Mouse (Mus musculus): Measurements from ENCODE around the gene Sbpl. TPM values are rescaled to one million over a fixed set of nuclear protein-coding genes. Genes with fewer than 3 reads are reported as not detected.

Sbpl gene
- polyA plus RNA-seq (2015; fragmentation: Nextera tagmentation; extraction: Ambion mirVana): not detected in 2 replicates

DNA sequence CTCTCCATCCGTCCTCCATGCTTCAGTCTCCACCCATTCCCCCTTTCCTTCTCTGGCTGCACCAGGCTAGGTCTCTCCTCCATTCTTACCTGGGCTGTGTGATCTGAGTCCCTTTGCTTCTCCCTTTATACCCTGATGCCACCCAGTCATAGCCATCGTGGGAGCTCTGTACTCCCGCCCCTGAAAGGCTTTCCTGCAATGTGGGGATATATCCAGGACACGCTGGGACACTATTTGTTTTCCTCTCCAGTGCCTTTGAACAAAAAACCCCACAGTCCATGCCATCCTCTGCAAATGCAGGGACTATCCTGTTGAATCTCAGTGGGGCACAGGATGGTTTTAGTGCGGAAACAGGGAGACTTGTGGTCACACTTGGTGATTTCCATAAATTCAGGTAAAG lies at the start of gene Sbpl:
Gene Sbpl, minus strand, starts transcription at position 101 of the 400 bp plus-strand sequence.
- H3K36me3 ChIP-seq (ENCODE audit: poor library complexity, severe bottlenecking): no peaks in the 10 kb centered on the region
- no peak within 1 kb of the TSS for H3K9ac ChIP-seq
- H3K4me1 ChIP-seq: no peaks in the 10 kb centered on the region
- no peak within 1 kb of the TSS for H3K27ac ChIP-seq
- H3K27me3 ChIP-seq: no peaks in the 10 kb centered on the region
- no peak for ATAC-seq
- no peak within 1 kb of the TSS for H3K4me2 ChIP-seq
- no peaks in the 10 kb centered on the region for H3K9me3 ChIP-seq (replicated peaks)
- WGBS: 74% methylated on average over 5 of the region's 5 CpGs
- no peak within 1 kb of the TSS for H3K4me3 ChIP-seq

DNA sequence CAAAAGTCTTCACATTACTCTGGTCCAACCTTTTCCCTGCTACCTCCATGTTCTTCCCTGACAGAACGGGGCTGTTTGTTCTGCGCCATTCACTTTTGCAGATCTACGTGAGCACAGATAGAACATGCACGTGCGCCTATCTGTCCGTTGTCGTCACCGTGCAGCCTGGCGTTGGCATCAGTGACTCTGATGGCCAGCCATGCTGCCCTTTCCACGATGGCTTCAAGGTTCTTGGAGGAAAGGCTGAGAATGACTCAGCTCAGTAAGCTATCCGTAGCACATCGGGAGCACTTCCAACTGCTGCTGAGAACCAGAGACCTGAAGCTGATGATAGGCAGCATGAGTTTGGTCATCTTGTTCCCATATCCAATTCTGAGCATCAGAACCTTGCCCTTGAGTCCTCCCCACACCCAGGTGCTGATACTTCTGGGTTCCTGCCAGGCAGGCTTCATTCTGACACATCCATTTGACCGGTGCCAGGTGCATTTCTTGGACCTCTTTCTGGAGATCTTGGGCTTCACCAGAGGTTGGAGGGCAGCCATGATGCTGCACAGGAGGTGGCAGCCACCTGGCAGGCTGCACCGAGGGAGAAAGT lies 49.1 kb upstream of the Sbpl start:
- no peak overlapping the region for H3K27ac ChIP-seq
- no peak for ATAC-seq
- H3K4me2 ChIP-seq: no peak overlapping the region
- no peaks in the 10 kb centered on the region for H3K27me3 ChIP-seq
- H3K9ac ChIP-seq: no peak overlapping the region
- no peaks in the 10 kb centered on the region for H3K4me1 ChIP-seq
- no peaks in the 10 kb centered on the region for H3K36me3 ChIP-seq (ENCODE audit: poor library complexity, severe bottlenecking)
- H3K9me3 ChIP-seq (replicated peaks): no peaks in the 10 kb centered on the region
- WGBS: 90% methylated on average over 14 of the region's 14 CpGs
- H3K4me3 ChIP-seq: no peak overlapping the region

DNA sequence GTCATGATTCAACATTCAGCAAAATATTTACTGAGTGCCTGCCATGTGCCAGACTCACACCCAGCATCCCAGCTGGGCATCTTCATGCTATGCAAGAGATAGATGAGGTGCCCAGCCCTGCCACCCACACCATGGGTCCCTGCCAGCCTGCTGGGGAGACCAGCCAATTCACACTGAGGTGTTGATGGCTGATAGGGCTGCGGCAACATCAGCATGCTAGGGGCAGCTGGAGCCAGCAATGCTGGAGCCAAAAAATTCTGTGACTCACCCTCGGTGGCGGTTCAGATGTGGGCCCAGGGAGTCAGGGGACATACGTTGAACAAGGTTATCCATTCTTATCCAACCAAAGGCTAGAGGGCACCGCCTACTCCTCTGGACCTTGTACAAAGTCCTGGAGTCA lies 45.3 kb upstream of the Sbpl start:
- Histone ChIP-seq H3K36me3 (ENCODE audit: poor library complexity, severe bottlenecking) (no peaks in the 10 kb centered on the region), H3K4me3 (no peak overlapping the region), H3K27ac (no peak overlapping the region), H3K4me1 (no peaks in the 10 kb centered on the region), H3K9me3 (replicated peaks) (no peaks in the 10 kb centered on the region), H3K4me2 (no peak overlapping the region), H3K27me3 (no peaks in the 10 kb centered on the region), H3K9ac (no peak overlapping the region)
- no peak for ATAC-seq
- 84% methylated on average over 5 of the region's 5 CpGs for WGBS

DNA sequence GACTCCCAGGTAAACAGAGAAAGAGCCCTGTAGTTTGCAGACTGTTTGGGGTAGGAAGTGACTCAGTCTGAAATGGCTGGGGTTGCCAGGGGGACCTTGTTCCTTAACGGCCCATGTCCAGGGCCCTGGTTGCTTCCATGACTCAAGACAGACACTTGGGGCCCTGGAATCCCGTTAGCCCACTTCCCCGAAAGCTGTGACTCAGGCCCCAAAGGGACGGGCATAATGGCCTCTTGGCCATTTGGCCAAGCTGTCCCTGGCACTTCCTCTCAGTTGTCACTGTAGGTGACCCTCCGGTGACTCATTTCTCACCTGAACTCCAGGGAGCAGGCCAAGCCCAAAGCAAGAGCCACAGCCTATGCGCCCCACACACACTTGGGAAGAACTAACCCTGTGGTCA lies 43.3 kb upstream of the Sbpl start:
- 88% methylated on average over 6 of the region's 6 CpGs for WGBS
- H3K27ac ChIP-seq: no peak overlapping the region
- no peak overlapping the region for H3K9ac ChIP-seq
- no peak overlapping the region for H3K4me2 ChIP-seq
- no peak overlapping the region for H3K4me3 ChIP-seq
- no peaks in the 10 kb centered on the region for H3K4me1 ChIP-seq
- no peak for ATAC-seq
- H3K27me3 ChIP-seq: 0 out of 2 replicates have a peak, but pooled peaks cover 3% of the 10 kb centered on the region
- H3K36me3 ChIP-seq (ENCODE audit: poor library complexity, severe bottlenecking): no peaks in the 10 kb centered on the region
- no peaks in the 10 kb centered on the region for H3K9me3 ChIP-seq (replicated peaks)

DNA sequence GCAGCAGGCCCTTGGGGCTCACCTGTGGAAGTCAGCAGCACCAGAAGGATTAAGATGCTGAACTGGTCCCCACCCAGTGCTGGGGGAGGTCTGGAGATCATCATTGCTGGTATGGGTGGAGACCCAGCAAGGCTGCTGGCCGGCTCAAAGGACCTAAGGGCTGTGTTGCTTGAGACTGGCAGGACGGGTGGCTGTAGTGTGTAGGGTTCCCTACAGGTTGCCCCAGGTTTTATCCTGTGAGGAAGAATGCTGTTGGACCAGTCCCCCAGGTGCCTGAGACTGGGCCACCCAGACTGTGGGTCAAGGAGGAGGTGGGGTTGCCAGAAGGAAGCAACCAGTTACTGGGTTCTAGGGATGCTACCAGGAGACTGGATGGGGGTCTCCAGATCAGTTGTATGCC lies 42.8 kb upstream of the Sbpl start, which contains the start of gene Prss22:
Gene Prss22, minus strand, starts transcription at position 200 of the 400 bp plus-strand sequence.
- no peak within 1 kb of the TSS for H3K9ac ChIP-seq
- no peak for ATAC-seq
- 0 out of 2 replicates have a peak, but pooled peaks cover 3% of the 10 kb centered on the region for H3K4me1 ChIP-seq
- no peak within 1 kb of the TSS for H3K27ac ChIP-seq
- WGBS: 78% methylated on average over 2 of the region's 2 CpGs
- H3K4me3 ChIP-seq: no peak within 1 kb of the TSS
- 0 out of 2 replicates have a peak, but pooled peaks cover 3% of the 10 kb centered on the region for H3K27me3 ChIP-seq
- no peaks in the 10 kb centered on the region for H3K9me3 ChIP-seq (replicated peaks)
- no peak within 1 kb of the TSS for H3K4me2 ChIP-seq
- no peaks in the 10 kb centered on the region for H3K36me3 ChIP-seq (ENCODE audit: poor library complexity, severe bottlenecking)

DNA sequence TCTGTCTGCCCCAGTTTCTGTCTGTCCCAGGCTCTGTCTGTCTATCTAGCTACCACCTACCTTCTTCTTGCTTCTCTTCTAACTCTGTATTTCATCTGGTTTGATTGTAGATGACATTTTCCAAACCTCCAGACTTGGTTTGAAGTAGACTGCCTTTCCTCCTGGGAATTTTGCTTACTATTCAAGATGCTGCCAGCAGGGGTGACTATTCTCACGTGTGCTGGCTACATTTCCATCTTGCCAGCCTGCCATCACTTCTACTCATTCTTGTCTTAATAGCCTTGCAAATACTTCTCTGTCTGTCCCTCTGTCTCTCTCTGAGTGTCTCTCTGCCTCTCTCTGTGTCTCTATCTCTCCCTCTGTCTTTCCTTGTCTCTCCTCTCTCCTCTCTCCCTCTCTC lies 40.3 kb upstream of the Sbpl start:
- H3K9me3 ChIP-seq (replicated peaks): no peaks in the 10 kb centered on the region
- H3K4me2 ChIP-seq: no peak overlapping the region
- no peak overlapping the region for H3K27ac ChIP-seq
- H3K27me3 ChIP-seq: 0 out of 2 replicates have a peak, but pooled peaks cover 3% of the 10 kb centered on the region
- H3K4me3 ChIP-seq: no peak overlapping the region
- WGBS: 43% methylated on average over 1 of the region's 1 CpGs
- H3K36me3 ChIP-seq (ENCODE audit: poor library complexity, severe bottlenecking): no peaks in the 10 kb centered on the region
- 0 out of 2 replicates have a peak, but pooled peaks cover 3% of the 10 kb centered on the region for H3K4me1 ChIP-seq
- H3K9ac ChIP-seq: no peak overlapping the region
- no peak for ATAC-seq

DNA sequence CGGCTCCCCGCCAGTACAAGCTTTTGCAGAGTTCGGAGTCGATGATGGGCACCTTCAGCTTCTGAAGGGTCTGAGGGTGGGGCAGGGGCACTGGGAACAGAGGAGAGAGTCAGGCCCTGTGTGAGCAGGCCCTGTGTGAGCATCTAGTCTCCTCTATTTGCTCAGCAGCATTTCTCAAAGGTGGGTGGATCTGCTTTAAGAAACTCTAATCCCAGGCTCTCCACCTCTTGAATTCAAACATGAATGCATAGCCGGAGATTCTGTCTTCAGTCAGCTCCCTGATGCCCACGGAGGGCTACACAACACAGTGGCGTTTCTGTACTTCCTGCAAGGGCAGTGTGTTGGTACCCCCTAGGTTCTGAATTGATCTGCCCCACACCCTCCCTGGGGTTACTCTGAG lies 39.6 kb upstream of the Sbpl start:
- WGBS: 71% methylated on average over 7 of the region's 7 CpGs
- H3K9me3 ChIP-seq (replicated peaks): no peaks in the 10 kb centered on the region
- H3K27me3 ChIP-seq: 0 out of 2 replicates have a peak, but pooled peaks cover 3% of the 10 kb centered on the region
- H3K9ac ChIP-seq: no peak overlapping the region
- H3K36me3 ChIP-seq (ENCODE audit: poor library complexity, severe bottlenecking): no peaks in the 10 kb centered on the region
- 0 out of 2 replicates have a peak, but pooled peaks cover 3% of the 10 kb centered on the region for H3K4me1 ChIP-seq
- H3K4me3 ChIP-seq: no peak overlapping the region
- H3K27ac ChIP-seq: no peak overlapping the region
- ATAC-seq: no peak
- no peak overlapping the region for H3K4me2 ChIP-seq

DNA sequence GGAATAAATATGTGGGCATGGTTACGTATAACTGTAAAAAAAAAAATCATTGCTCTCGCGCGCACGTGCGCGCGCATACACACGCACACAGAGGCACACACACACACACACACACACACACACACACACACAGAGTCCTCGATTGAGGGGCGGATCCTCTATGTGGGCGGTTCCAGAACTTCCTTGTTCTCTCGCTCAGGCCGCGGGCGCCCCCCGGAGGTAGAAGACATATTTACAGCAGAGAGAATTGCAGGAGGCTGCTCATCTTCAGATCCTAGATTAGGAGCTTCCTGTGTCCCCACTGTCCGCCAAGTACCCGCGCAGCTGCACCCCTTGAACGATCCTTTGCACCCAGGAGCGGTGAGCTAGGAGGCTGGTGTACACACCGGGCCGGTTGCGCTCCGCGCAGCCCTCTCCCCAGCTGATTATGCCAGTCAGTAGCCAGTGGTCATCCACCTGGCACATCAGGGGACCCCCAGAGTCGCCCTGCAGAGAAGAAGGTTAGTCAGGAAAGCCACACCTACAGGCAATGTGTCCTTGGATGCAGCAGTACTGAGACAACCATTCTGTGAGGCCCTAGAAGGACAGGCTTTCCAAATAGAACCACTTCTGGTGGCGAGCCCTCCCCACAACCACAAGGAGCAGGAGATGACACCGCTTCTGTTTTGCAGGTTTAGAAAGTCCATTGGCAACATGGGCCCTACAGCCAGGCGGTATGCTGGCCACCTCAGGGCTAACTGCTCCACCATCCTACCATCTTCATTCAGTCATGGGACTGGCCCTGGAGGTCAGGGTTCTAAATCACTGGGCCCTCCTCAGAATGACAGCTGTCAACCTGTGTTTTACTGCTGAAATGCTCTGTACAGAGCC lies 38.7 kb upstream of the Sbpl start:
- WGBS: 10% methylated on average over 31 of the region's 31 CpGs
- peak overlapping the region; percentile 64 for H3K9ac ChIP-seq
- ATAC-seq: peak; percentile 84
- H3K4me3 ChIP-seq: peak overlapping the region; percentile 27
- no peaks in the 10 kb centered on the region for H3K36me3 ChIP-seq (ENCODE audit: poor library complexity, severe bottlenecking)
- no peak overlapping the region for H3K27ac ChIP-seq
- H3K27me3 ChIP-seq: 0 out of 2 replicates have a peak, but pooled peaks cover 3% of the 10 kb centered on the region
- 0 out of 2 replicates have a peak, but pooled peaks cover 3% of the 10 kb centered on the region for H3K4me1 ChIP-seq
- H3K4me2 ChIP-seq: peak overlapping the region; percentile 55
- no peaks in the 10 kb centered on the region for H3K9me3 ChIP-seq (replicated peaks)

DNA sequence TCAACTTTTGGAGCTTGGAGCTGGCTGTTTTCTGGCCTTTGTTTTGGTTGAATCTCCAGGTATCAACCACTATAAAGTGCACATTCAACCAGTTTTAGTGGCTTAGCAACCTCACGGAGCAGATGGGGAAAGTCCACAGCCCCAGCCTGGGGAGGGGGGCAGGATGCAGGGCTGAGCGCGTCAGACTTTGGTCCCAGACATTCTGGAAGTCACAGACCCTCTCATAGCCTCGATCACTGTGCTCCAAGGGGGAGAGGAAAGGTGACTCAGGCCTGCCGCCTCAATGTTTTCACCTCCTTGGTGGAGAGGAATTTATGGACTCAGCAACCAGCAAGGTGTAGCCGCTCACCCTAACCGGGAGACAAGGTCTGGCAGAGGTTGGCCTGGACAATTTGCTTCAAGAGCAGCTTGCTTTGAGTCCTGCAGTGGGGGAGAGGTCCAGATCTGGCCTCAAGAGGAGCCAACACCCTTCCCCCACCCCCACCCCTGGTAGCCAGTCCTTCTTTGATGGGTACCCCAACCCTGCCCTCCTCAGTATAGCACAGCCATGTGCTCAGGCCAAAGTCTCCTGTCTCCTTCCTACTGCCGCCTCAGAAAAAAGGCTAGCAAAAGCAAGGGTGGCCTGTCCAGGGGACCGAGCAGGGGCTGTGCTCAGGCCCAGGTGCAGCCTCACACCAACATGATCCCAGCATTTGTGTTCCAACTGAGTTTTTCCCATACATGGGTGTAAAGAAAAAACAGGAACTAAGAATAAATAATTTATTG lies 37.9 kb upstream of the Sbpl start:
- H3K4me1 ChIP-seq: 0 out of 2 replicates have a peak, but pooled peaks cover 3% of the 10 kb centered on the region
- H3K27ac ChIP-seq: no peak overlapping the region
- H3K9me3 ChIP-seq (replicated peaks): no peaks in the 10 kb centered on the region
- 0 out of 2 replicates have a peak, but pooled peaks cover 3% of the 10 kb centered on the region for H3K27me3 ChIP-seq
- 69% methylated on average over 9 of the region's 9 CpGs for WGBS
- no peaks in the 10 kb centered on the region for H3K36me3 ChIP-seq (ENCODE audit: poor library complexity, severe bottlenecking)
- peak overlapping the region; percentile 55 for H3K4me2 ChIP-seq
- ATAC-seq: peak; percentile 75
- H3K9ac ChIP-seq: no peak overlapping the region
- H3K4me3 ChIP-seq: peak overlapping the region; percentile 14; the same call in 1 of the 2 replicates

DNA sequence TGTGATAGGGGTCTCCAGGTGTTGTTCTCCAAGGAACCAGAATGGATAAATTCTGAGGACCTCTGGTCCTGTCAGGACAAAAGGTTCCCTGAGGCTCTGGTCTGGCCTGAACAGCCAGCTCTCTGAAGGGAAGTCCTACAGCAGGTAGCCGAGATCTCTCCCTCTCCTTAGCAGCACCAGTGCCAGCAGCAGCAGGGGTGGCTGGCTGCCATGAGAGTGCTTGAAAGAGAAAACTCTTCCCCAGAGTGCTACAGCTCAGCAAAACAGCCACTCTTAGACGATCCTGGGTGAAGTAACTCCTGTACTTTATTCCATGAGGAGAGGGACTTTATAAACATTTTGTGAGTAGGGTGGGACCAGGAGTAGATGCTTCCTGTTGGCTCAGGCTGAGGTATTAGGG lies 34.7 kb upstream of the Sbpl start:
- no peak for ATAC-seq
- no peak overlapping the region for H3K27ac ChIP-seq
- no peaks in the 10 kb centered on the region for H3K36me3 ChIP-seq (ENCODE audit: poor library complexity, severe bottlenecking)
- H3K9me3 ChIP-seq (replicated peaks): no peaks in the 10 kb centered on the region
- H3K9ac ChIP-seq: no peak overlapping the region
- 46% methylated on average over 2 of the region's 2 CpGs for WGBS
- H3K4me2 ChIP-seq: no peak overlapping the region
- H3K4me1 ChIP-seq: 0 out of 2 replicates have a peak, but pooled peaks cover 3% of the 10 kb centered on the region
- no peak overlapping the region for H3K4me3 ChIP-seq
- 0 out of 2 replicates have a peak, but pooled peaks cover 3% of the 10 kb centered on the region for H3K27me3 ChIP-seq

DNA sequence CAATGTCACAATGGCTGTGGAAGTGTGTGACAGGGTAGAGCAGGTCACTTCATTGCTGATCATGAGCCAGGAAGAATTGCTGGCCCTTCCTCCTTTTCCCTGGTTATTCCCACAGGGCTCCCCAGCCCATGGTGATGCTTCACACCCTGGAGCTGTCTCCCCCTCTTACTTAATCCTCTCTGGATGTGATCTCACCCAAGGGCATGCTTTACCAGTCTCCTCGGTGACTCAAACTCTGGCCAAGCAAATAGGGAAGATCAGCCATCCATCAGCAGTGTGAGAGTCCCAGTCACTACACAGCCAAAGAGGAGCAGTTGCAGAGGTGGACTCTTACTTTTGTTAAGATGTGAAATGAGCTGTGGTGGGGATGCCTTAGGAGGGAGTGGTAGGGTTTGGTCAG lies 29.9 kb upstream of the Sbpl start:
- no peak overlapping the region for H3K4me2 ChIP-seq
- no peak overlapping the region for H3K4me3 ChIP-seq
- H3K27ac ChIP-seq: no peak overlapping the region
- no peaks in the 10 kb centered on the region for H3K27me3 ChIP-seq
- H3K36me3 ChIP-seq (ENCODE audit: poor library complexity, severe bottlenecking): no peaks in the 10 kb centered on the region
- no peaks in the 10 kb centered on the region for H3K4me1 ChIP-seq
- no peak overlapping the region for H3K9ac ChIP-seq
- H3K9me3 ChIP-seq (replicated peaks): no peaks in the 10 kb centered on the region
- WGBS: 84% methylated on average over 1 of the region's 1 CpGs
- no peak for ATAC-seq

Data from forebrain, embryonic 13.5 days (tissue).